Mouse (Mus musculus): ENCODE measurements at regions not wholly inside any gene's neighbourhood (a gene's known extent, or its start where the extent isn't known, plus 50 kb on each side); places are given as distances from the start of the nearest gene placed in this dataset.

DNA sequence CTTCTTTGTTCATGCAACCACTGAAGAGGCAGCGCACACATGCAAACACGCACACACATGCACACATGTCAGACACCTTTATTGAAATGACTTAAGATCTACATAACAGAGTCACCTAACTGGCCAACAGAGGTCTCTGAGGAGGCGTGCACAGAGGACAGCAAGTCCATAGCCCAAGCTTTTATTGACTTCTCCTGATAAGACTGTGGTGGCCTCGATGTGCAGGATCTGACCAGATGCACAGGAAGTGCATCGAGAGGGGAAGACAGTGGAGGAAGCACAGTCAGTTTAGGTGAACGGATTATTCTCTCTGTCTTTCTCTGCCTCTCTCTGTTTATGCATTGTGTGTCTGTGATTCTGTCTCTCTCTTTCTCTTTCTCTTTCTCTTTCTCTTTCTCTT is 124.2 kb downstream of the Rpl36a-ps1 start:
- Histone ChIP-seq H3K27ac (no peak overlapping the region), H3K36me3 (ENCODE audit: inconsistent target) (no peaks in the 10 kb centered on the region), H3K79me2 (ENCODE audit: inconsistent target) (no peaks in the 10 kb centered on the region), H3K4me3 (ENCODE audit: inconsistent target) (no peak overlapping the region)
- WGBS (ENCODE audit: missing documents) = 38% methylated on average over 6 of the region's 6 CpGs

GRCm38 (mm10) chr14:98866880-98867279 is 127.2 kb downstream of the Rpl36a-ps1 start:
- H3K79me2 ChIP-seq (ENCODE audit: inconsistent target) = no peaks in the 10 kb centered on the region

GRCm38 (mm10) chr14:98864001-98864400 is 130.1 kb downstream of the Rpl36a-ps1 start:
- no peak overlapping the region for H3K27ac ChIP-seq
- WGBS (ENCODE audit: missing documents) = 74% methylated on average over 6 of the region's 6 CpGs
- H3K36me3 ChIP-seq (ENCODE audit: inconsistent target) = no peaks in the 10 kb centered on the region
- no peak overlapping the region for H3K4me3 ChIP-seq (ENCODE audit: inconsistent target)
- no peaks in the 10 kb centered on the region for H3K79me2 ChIP-seq (ENCODE audit: inconsistent target)

More at GRCm38 (mm10) chr14:98866880-98867279, 127.2 kb downstream of the Rpl36a-ps1 start:
- no peaks in the 10 kb centered on the region for H3K36me3 ChIP-seq (ENCODE audit: inconsistent target)
- H3K27ac ChIP-seq = no peak overlapping the region
- no peak overlapping the region for H3K4me3 ChIP-seq (ENCODE audit: inconsistent target)

DNA sequence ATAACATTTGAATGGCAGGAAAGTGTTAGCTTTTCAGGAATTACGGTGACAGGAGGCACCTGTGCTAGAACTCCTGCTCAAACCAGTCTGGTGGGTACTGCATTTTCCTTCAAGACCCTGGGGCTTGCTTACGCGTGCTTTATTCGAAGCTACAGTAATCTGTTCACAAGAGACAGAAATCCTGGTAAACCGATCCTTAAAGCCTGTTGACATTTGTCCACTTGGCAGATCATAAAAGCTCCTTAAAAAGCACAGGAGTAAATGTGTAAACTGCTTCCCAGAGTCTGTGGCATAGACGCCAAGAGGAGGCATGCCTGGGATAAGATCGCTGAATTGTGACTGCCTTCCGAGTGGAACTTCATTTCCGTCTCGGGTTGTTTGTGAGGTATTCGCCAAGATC is 130.5 kb downstream of the Rpl36a-ps1 start:
- H3K79me2 ChIP-seq (ENCODE audit: inconsistent target) = no peaks in the 10 kb centered on the region
- 96% methylated on average over 11 of the region's 11 CpGs for WGBS (ENCODE audit: missing documents)
- no peak overlapping the region for H3K4me3 ChIP-seq (ENCODE audit: inconsistent target)

DNA sequence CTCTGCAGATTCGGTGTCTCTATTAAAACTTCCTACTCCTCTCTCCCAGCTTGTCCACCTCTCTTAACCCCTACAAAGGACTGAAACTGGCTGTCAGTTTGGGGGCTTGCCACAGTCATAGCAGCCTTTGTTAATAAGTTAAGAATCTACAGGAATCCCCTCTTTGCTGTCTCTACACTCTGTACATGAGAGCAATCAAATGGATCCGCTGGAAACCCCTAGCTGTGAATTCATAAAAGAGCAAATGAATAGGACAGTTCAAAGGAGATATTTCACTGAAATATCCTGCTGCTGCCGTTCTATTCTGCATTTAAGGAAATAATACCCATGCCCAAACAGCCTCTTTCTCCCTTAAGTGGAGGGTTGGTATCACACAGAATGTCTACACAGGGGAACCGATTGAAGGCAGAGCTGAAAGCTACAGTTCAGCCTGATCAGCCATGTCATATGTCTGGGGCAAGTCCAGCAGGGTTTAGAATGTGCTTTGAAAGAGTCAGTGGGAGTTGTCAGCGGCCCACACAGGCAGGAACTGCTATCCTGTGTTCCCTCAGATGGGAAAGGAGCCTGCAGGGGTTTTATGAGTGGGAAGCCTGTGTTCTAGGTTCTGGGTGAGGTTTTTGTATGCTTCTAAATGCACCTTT is 131.9 kb downstream of the Rpl36a-ps1 start:
- 87% methylated on average over 5 of the region's 5 CpGs for WGBS (ENCODE audit: missing documents)
- H3K27ac ChIP-seq = no peak overlapping the region
- no peak overlapping the region for H3K4me3 ChIP-seq (ENCODE audit: inconsistent target)
- H3K36me3 ChIP-seq (ENCODE audit: inconsistent target) = no peaks in the 10 kb centered on the region
- H3K79me2 ChIP-seq (ENCODE audit: inconsistent target) = no peaks in the 10 kb centered on the region

More for the DNA sequence above, 130.5 kb downstream of the Rpl36a-ps1 start:
- Histone ChIP-seq H3K36me3 (ENCODE audit: inconsistent target) (no peaks in the 10 kb centered on the region), H3K27ac (no peak overlapping the region)

- Histone ChIP-seq H3K36me3 (ENCODE audit: inconsistent target) (no peaks in the 10 kb centered on the region), H3K4me3 (ENCODE audit: inconsistent target) (no peak overlapping the region), H3K27ac (no peak overlapping the region), H3K79me2 (ENCODE audit: inconsistent target) (no peaks in the 10 kb centered on the region)
- WGBS (ENCODE audit: missing documents) = 95% methylated on average over 7 of the region's 7 CpGs
These were observed 135.3 kb downstream of the Rpl36a-ps1 start for GRCm38 (mm10) chr14:98858801-98859200.

GRCm38 (mm10) chr14:98848500-98848899 is 145.6 kb downstream of the Rpl36a-ps1 start:
- Histone ChIP-seq H3K27ac (no peak overlapping the region), H3K4me3 (ENCODE audit: inconsistent target) (no peak overlapping the region), H3K79me2 (ENCODE audit: inconsistent target) (no peaks in the 10 kb centered on the region), H3K36me3 (ENCODE audit: inconsistent target) (no peaks in the 10 kb centered on the region)
- WGBS (ENCODE audit: missing documents) = 19% methylated on average over 1 of the region's 1 CpGs

GRCm38 (mm10) chr14:98844221-98844620 is 149.9 kb downstream of the Rpl36a-ps1 start:
- H3K36me3 ChIP-seq (ENCODE audit: inconsistent target) = no peaks in the 10 kb centered on the region
- 60% methylated on average over 2 of the region's 2 CpGs for WGBS (ENCODE audit: missing documents)
- H3K79me2 ChIP-seq (ENCODE audit: inconsistent target) = no peaks in the 10 kb centered on the region
- H3K4me3 ChIP-seq (ENCODE audit: inconsistent target) = no peak overlapping the region
- no peak overlapping the region for H3K27ac ChIP-seq

GRCm38 (mm10) chr14:98834316-98834715 is 159.8 kb downstream of the Rpl36a-ps1 start:
- Histone ChIP-seq H3K36me3 (ENCODE audit: inconsistent target) (no peaks in the 10 kb centered on the region), H3K79me2 (ENCODE audit: inconsistent target) (no peaks in the 10 kb centered on the region), H3K4me3 (ENCODE audit: inconsistent target) (no peak overlapping the region), H3K27ac (no peak overlapping the region)
- 88% methylated on average over 5 of the region's 5 CpGs for WGBS (ENCODE audit: missing documents)

- 96% methylated on average over 13 of the region's 13 CpGs for WGBS (ENCODE audit: missing documents)
- no peaks in the 10 kb centered on the region for H3K79me2 ChIP-seq (ENCODE audit: inconsistent target)
- H3K4me3 ChIP-seq (ENCODE audit: inconsistent target) = no peak overlapping the region
- no peaks in the 10 kb centered on the region for H3K36me3 ChIP-seq (ENCODE audit: inconsistent target)
- H3K27ac ChIP-seq = no peak overlapping the region
These were observed 160.7 kb downstream of the Rpl36a-ps1 start for GRCm38 (mm10) chr14:98833230-98833999.

DNA sequence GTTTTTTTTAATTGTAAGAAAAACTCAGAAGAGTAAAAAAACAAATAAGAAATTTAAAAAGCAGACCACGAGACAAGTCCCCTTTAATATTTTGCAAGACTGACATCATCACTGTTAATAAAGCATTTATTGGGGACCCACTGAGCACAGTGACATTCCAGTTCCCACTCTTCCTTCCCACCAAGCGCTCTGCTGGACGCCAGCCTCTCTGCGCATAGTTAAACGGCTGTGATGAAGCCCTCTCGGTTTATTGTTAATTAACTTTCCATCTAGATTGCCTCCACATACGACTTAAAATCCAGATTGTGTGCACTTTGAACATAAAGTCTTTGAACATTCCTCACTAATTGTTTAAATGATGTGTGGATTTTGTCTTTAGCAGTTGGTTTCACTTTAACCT is 161.7 kb downstream of the Rpl36a-ps1 start:
- no peaks in the 10 kb centered on the region for H3K79me2 ChIP-seq (ENCODE audit: inconsistent target)
- no peak overlapping the region for H3K27ac ChIP-seq
- 87% methylated on average over 7 of the region's 7 CpGs for WGBS (ENCODE audit: missing documents)
- no peak overlapping the region for H3K4me3 ChIP-seq (ENCODE audit: inconsistent target)
- no peaks in the 10 kb centered on the region for H3K36me3 ChIP-seq (ENCODE audit: inconsistent target)

DNA sequence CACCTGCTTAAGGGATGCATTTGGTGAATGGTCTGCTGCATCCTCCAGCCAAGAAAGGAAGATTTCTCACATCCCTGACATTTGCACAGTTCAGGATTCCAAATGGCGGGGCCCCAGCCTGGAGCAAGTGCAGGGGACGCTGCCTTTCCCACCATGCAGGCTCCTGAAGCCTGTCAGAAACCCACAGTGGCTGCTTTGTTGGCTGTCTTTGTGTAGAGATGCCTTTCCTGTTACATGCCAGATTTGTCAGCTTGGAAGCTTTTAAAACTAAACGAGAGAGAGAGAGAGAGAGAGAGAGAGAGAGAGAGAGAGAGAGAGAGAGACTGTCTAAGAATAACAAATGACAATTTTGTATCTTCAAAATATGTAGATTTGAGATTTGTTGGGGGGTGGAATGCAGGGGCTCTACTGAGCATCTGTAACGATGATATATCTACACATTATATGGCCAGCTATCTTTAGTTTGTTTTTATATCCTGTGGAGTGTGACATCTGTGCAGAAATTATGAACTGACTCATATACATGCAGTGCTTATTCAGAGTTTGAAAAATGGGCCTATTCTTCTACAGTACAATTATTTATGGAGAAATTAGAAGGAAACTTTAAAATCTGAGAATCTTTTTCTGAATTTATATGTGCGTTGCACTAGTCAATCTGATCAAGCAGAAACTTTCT is 164.0 kb downstream of the Rpl36a-ps1 start:
- 84% methylated on average over 5 of the region's 5 CpGs for WGBS (ENCODE audit: missing documents)
- H3K27ac ChIP-seq = no peak overlapping the region
- H3K4me3 ChIP-seq (ENCODE audit: inconsistent target) = no peak overlapping the region
- no peaks in the 10 kb centered on the region for H3K36me3 ChIP-seq (ENCODE audit: inconsistent target)
- no peaks in the 10 kb centered on the region for H3K79me2 ChIP-seq (ENCODE audit: inconsistent target)

DNA sequence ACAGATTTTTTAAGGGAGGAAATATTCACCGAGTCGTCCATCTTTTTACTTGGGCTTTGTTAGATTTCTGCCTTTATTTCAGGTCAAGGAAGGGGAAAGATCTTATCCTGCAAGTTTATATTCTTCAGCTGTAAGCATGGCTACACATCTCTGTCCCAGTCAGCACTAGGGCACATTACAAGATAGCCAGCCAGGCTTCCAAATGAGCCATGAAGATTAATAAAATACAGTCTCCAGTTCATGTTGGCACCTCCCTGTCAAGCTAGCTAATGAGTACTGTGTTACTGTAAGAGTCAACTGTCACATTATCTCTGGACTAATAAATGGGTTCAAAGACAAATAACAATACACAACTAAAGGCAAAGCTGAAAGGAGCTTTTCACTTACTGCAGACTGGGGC is 166.6 kb downstream of the Rpl36a-ps1 start:
- Histone ChIP-seq H3K79me2 (ENCODE audit: inconsistent target) (no peaks in the 10 kb centered on the region), H3K36me3 (ENCODE audit: inconsistent target) (no peaks in the 10 kb centered on the region), H3K4me3 (ENCODE audit: inconsistent target) (no peak overlapping the region), H3K27ac (no peak overlapping the region)
- WGBS (ENCODE audit: missing documents) = 78% methylated on average over 2 of the region's 2 CpGs

DNA sequence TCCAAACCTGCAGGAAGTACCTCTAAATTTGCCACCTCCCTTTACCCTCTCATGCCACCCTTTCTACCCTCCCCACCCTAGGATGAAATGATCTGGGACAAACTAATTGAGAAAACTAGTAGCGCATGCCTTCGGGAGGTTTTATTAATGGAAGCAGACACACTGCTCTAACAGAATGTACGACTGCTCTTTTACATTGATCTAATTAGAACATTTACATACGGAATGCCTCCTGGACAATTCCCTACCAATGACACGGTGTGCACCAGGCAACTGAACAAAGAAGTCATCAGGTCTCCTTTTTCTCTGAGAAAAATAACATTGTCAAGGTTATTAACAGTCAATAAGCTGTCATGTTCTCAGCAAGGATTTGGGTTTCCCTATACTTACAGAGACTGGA is 180.5 kb downstream of the Rpl36a-ps1 start:
- Histone ChIP-seq H3K79me2 (ENCODE audit: inconsistent target) (no peaks in the 10 kb centered on the region), H3K4me3 (ENCODE audit: inconsistent target) (no peak overlapping the region), H3K27ac (no peak overlapping the region), H3K36me3 (ENCODE audit: inconsistent target) (no peaks in the 10 kb centered on the region)
- WGBS (ENCODE audit: missing documents) = 97% methylated on average over 5 of the region's 5 CpGs

Data from macrophage (primary cell).